Mouse (Mus musculus): Measurements from ENCODE around the gene Ephb2.

- TF ChIP-seq CTCF (conservative IDR thresholded peaks at IDR 0.05; ENCODE audit: insufficient read depth, insufficient read length, low read depth, low read length): no peak
- no peak for TF ChIP-seq POLR2A (IDR thresholded peaks at IDR 0.05; ENCODE audit: low read depth, low read length)
Observed at GRCm38 (mm10) chr4:136679221-136679620, 156.6 kb downstream of the Ephb2 start.
